Mouse (Mus musculus) midbrain, postnatal 0 days (tissue): ENCODE data around the gene Rasl11a. TPM values are rescaled to one million over a fixed set of nuclear protein-coding genes. Genes with fewer than 3 reads are reported as not detected.

ENCODE experiments used
- ATAC-seq: fragments of 200-750 bp; cut with Nextera tagmentation; 2 replicates; pipeline ENCODE4 v1.8.0; 2017; ENCODE audit warnings: moderate number of reproducible peaks, mild to moderate bottlenecking, moderate TSS enrichment, moderate library complexity; ENCODE audit not compliant: low FRiP score
- DNase-seq: peaks from one replicate; pipeline ENCODE4 v3.0.0-alpha.2; 2015; ENCODE audit warnings: low spot score
- H3K27ac ChIP-seq: fragments of 300-500 bp; sonication (generic); 2 replicates; pipeline ENCODE4 v1.5.1; 2014; ENCODE audit warnings: low read depth, mild to moderate bottlenecking, low read length, mixed read lengths
- H3K27me3 ChIP-seq: fragments of 300-500 bp; sonication (generic); 2 replicates; pipeline ENCODE4 v1.6.1; 2014; ENCODE audit warnings: low read length, control low read depth, mixed read lengths; ENCODE audit not compliant: insufficient read depth
- H3K36me3 ChIP-seq: fragments of 300-500 bp; sonication (generic); 2 replicates; pipeline ENCODE4 v1.6.1; 2014; ENCODE audit warnings: low read length, control low read depth, mixed read lengths; ENCODE audit not compliant: insufficient read depth
- H3K4me1 ChIP-seq: fragments of 300-500 bp; sonication (generic); 2 replicates; pipeline ENCODE4 v1.6.1; 2014; ENCODE audit warnings: mild to moderate bottlenecking, control low read depth, antibody characterized with exemption, low read length, mixed read lengths; ENCODE audit not compliant: insufficient read depth
- H3K4me2 ChIP-seq: fragments of 300-500 bp; sonication (generic); 2 replicates; pipeline ENCODE4 v1.6.1; 2014; ENCODE audit warnings: low read depth, mild to moderate bottlenecking, low read length, mixed read lengths; ENCODE audit not compliant: poor library complexity, severe bottlenecking
- H3K4me3 ChIP-seq: fragments of 300-500 bp; sonication (generic); 2 replicates; pipeline ENCODE4 v1.5.1; 2014; ENCODE audit warnings: low read depth, mild to moderate bottlenecking, low read length, moderate library complexity
- H3K9ac ChIP-seq: fragments of 300-500 bp; sonication (generic); replicated peaks from 2 replicates; pipeline ENCODE4 v1.6.1; 2014; ENCODE audit warnings: mild to moderate bottlenecking, low read length, moderate library complexity, mixed read lengths; ENCODE audit not compliant: poor library complexity, severe bottlenecking
- H3K9me3 ChIP-seq: fragments of 300-500 bp; sonication (generic); 2 replicates; pipeline ENCODE4 v1.6.1; 2016; ENCODE audit warnings: low read length, control low read depth
- CTCF ChIP-seq: IDR thresholded peaks from 2 replicates; pipeline ENCODE4 v1.5.1; 2016; ENCODE audit warnings: antibody characterized with exemption, mild to moderate bottlenecking
- WGBS: fragments of 180-500 bp; shearing (Covaris S2); extraction: QIAGEN DNeasy Blood & Tissue Kit; methylation state at CpG from one replicate; pipeline ENCODE4 v1.1.7; 2014; 5-methylcytosine and 5-hydroxymethylcytosine counted together
- polyA plus RNA-seq: library from polyadenylated mRNA; unstranded; fragments of >200 nt; fragmentation: Nextera tagmentation; extraction: Ambion mirVana; gene quantifications from 2 replicates; pipeline ENCODE4 v1.2.1, GENCODE M21; 2015
- total RNA-seq: library from RNA; depleted of rRNA; stranded (reverse); fragments of >200 nt; gene quantifications from 2 replicates; pipeline ENCODE4 v1.2.3, GENCODE M21; 2014

Rasl11a gene
- total and polyA plus RNA-seq, 2 experiments from 2014 or later = 18.3 to 18.8 TPM

- Histone ChIP-seq H3K9ac (peak overlapping the region; percentile 91), H3K36me3 (peaks cover 20% of the 10 kb centered on the region), H3K4me3 (peak overlapping the region; percentile 90), H3K27me3 (no peaks in the 10 kb centered on the region), H3K9me3 (no peaks in the 10 kb centered on the region), H3K4me1 (peaks cover 5% of the 10 kb centered on the region; the same call in 1 of the 2 replicates), H3K27ac (peak overlapping the region; percentile 91), H3K4me2 (peak overlapping the region; percentile 69)
- ATAC-seq (no peak), DNase-seq (no peak)
- no peak for TF ChIP-seq CTCF
- WGBS = 48% methylated on average over 7 of the region's 7 CpGs
These were observed 12.5 kb upstream of the Rasl11a start for GRCm38 (mm10) chr5:146832435-146832768.

GRCm38 (mm10) chr5:146832769-146833448 lies 12.0 kb upstream of the Rasl11a start, which contains the start of gene Rpl21:
Rpl21 (plus strand) TSS chr5:146832890.
- Histone ChIP-seq H3K4me3 (peak within 1 kb of the TSS; percentile 90), H3K9me3 (no peaks in the 10 kb centered on the region), H3K27ac (peak within 1 kb of the TSS; percentile 91), H3K4me1 (peaks cover 5% of the 10 kb centered on the region; the same call in 1 of the 2 replicates), H3K4me2 (peak within 1 kb of the TSS; percentile 69), H3K36me3 (peaks cover 20% of the 10 kb centered on the region), H3K27me3 (no peaks in the 10 kb centered on the region), H3K9ac (peak within 1 kb of the TSS; percentile 91)
- DNase-seq (peak; percentile 96), ATAC-seq (peak; percentile 98)
- under 1% methylated on average over 58 of the region's 60 CpGs for WGBS
- no peak for TF ChIP-seq CTCF

- H3K9ac ChIP-seq = peak overlapping the region; percentile 91
- H3K4me1 ChIP-seq = peaks cover 5% of the 10 kb centered on the region; the same call in 1 of the 2 replicates
- H3K9me3 ChIP-seq = no peaks in the 10 kb centered on the region
- no peak for DNase-seq
- 19% methylated on average over 8 of the region's 8 CpGs for WGBS
- peaks cover 23% of the 10 kb centered on the region for H3K36me3 ChIP-seq
- H3K27me3 ChIP-seq = no peaks in the 10 kb centered on the region
- H3K4me3 ChIP-seq = peak overlapping the region; percentile 90
- peak overlapping the region; percentile 91 for H3K27ac ChIP-seq
- no peak for TF ChIP-seq CTCF
- ATAC-seq = no peak
- peak overlapping the region; percentile 69 for H3K4me2 ChIP-seq
These were observed 11.1 kb upstream of the Rasl11a start for GRCm38 (mm10) chr5:146833673-146834201.

GRCm38 (mm10) chr5:146834959-146835358 lies 9.9 kb upstream of the Rasl11a start:
- Histone ChIP-seq H3K9ac (no peak overlapping the region), H3K27ac (no peak overlapping the region), H3K4me1 (peaks cover 5% of the 10 kb centered on the region; the same call in 1 of the 2 replicates), H3K4me2 (no peak overlapping the region), H3K27me3 (no peaks in the 10 kb centered on the region), H3K4me3 (no peak overlapping the region), H3K9me3 (no peaks in the 10 kb centered on the region), H3K36me3 (peaks cover 23% of the 10 kb centered on the region)
- no peak for TF ChIP-seq CTCF
- 87% methylated on average over 8 of the region's 8 CpGs for WGBS
- DNase-seq (no peak), ATAC-seq (no peak)

- ATAC-seq = no peak
- 56% methylated on average over 7 of the region's 7 CpGs for WGBS
- H3K36me3 ChIP-seq = peaks cover 25% of the 10 kb centered on the region
These were observed 6.7 kb upstream of the Rasl11a start for GRCm38 (mm10) chr5:146837967-146838720.

More at GRCm38 (mm10) chr5:146837967-146838720, 6.7 kb upstream of the Rasl11a start:
- H3K4me1 ChIP-seq = peaks cover 5% of the 10 kb centered on the region; the same call in 1 of the 2 replicates
- H3K27ac ChIP-seq = no peak overlapping the region
- no peaks in the 10 kb centered on the region for H3K9me3 ChIP-seq
- no peaks in the 10 kb centered on the region for H3K27me3 ChIP-seq
- no peak overlapping the region for H3K4me2 ChIP-seq
- no peak overlapping the region for H3K9ac ChIP-seq
- H3K4me3 ChIP-seq = no peak overlapping the region
- no peak for TF ChIP-seq CTCF
- no peak for DNase-seq
